Mouse (Mus musculus): ENCODE measurements at regions not wholly inside any gene's neighbourhood (a gene's known extent, or its start where the extent isn't known, plus 50 kb on each side); places are given as distances from the start of the nearest gene placed in this dataset.

DNA sequence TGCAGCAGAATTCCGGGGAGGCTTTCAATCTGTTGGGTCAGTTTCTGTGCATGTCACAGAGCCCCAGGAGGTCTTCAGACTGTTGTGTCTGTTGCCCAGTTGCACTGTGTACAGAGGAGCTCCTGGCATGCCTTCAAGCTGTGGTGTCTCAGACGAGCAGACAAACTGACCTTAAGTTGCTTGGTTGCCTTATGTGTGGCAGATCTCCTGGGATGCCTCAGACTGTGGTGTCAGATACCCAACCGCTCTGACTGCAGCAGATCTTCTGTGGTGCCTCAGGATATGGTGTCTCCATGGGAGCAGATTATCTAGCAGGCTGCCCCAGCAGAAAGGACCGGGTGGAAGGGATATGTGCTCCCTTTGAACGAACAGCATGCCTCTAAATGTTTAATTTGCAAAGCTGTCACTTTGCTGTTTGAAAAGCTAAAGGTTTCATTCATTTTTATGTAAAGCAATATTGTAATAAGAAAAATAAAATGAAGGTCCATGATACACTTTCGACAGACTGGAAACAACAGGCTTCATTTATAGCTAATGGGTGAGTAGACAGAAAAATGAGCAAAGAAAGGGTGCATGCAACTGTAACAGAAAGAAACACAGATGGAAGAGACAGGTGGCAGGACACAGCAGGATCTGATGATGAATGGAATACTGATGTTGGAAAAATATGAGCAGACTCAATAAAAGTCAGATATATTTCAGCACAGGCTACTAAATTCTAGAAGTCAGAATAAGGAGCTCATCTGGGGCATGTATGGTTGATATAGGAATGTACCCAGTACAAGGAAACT, 1060.0 kb downstream of the Serpinb8 start:
- no peak for TF ChIP-seq CTCF (conservative IDR thresholded peaks at IDR 0.05)
- Histone ChIP-seq H3K27ac (no peak overlapping the region), H3K4me3 (no peak overlapping the region)
- DNase-seq (ENCODE audit: low spot score in 2 of 2), result peak; percentile 10 to 19

DNA sequence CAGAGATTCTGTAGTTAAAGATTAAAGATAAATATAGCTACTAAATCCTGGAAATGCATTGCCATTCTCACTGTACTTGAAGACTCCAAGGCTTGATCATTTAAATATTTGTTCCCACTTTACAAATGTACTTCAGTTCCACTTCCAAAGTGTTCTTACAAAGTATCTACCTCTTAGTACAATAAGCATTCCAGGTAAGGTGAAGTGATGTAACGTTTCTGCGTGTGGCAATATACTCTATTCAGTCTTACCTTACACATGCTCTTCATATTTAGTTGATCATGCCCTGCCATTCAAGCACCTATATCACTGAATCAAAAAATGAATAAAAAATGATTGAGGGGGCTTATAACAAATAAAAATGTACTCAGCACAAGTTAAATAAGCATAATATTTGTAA, 1081.2 kb downstream of the Serpinb8 start:
- H3K4me3 ChIP-seq, result no peak overlapping the region
- H3K27ac ChIP-seq, result no peak overlapping the region
- DNase-seq (ENCODE audit: low spot score in 2 of 2), result no peak
- no peak for TF ChIP-seq CTCF (conservative IDR thresholded peaks at IDR 0.05)
